Mouse (Mus musculus) ES-E14 (cell line): ENCODE data around the gene Sbk2. TPM values are rescaled to one million over a fixed set of nuclear protein-coding genes. Genes with fewer than 3 reads are reported as not detected.

Experiments used
- DNase-seq: peaks from one replicate; pipeline ENCODE4 v3.0.0-alpha.2; 2013; ENCODE audit warnings: low read depth, low spot score
- H3K27ac ChIP-seq: 2 replicates; pipeline ENCODE4 v1.5.1; 2012; ENCODE audit warnings: low read depth, mild to moderate bottlenecking, low read length, moderate library complexity, mixed read lengths; ENCODE audit not compliant: poor library complexity, insufficient read depth, severe bottlenecking
- H3K36me3 ChIP-seq: 2 replicates; pipeline ENCODE4 v1.6.1; 2012; ENCODE audit warnings: mild to moderate bottlenecking, low read length, moderate library complexity, mixed read lengths; ENCODE audit not compliant: control insufficient read depth, poor library complexity, insufficient read depth, severe bottlenecking
- H3K4me1 ChIP-seq, 2 experiments: fragments of 150-350 bp in 1 of 2; sonication (generic) in 1 of 2; 2 replicates each; pipeline ENCODE4 v1.6.1; 2012; ENCODE audit warnings: low read length in 2 of 2, mild to moderate bottlenecking in 1 of 2, mixed read lengths in 1 of 2; ENCODE audit not compliant: control insufficient read depth in 2 of 2, insufficient read depth in 2 of 2, poor library complexity in 1 of 2
- H3K4me3 ChIP-seq, 2 experiments: fragments of 150-350 bp in 1 of 2; sonication (generic) in 1 of 2; 2 replicates each; pipeline ENCODE4 v1.5.1; 2012; ENCODE audit warnings: low read length in 2 of 2, low read depth in 1 of 2, mild to moderate bottlenecking in 1 of 2, mixed read lengths in 1 of 2; ENCODE audit not compliant: insufficient read depth in 1 of 2, poor library complexity in 1 of 2, severe bottlenecking in 1 of 2
- H3K9ac ChIP-seq: 2 replicates; pipeline ENCODE4 v1.6.1; 2012; ENCODE audit warnings: low read depth, mild to moderate bottlenecking, low read length, mixed read lengths; ENCODE audit not compliant: poor library complexity, insufficient read depth, severe bottlenecking
- H3K9me3 ChIP-seq: fragments of 150-350 bp; sonication (generic); 2 replicates; pipeline ENCODE4 v1.6.1; 2012; ENCODE audit warnings: low read depth, mild to moderate bottlenecking, low read length; ENCODE audit not compliant: control insufficient read depth, insufficient read depth
- CHD2 ChIP-seq: IDR thresholded peaks from 2 replicates; pipeline ENCODE4 v1.6.1; 2014; ENCODE audit warnings: mild to moderate bottlenecking, low read depth, low read length, inconsistent platforms
- HCFC1 ChIP-seq: IDR thresholded peaks from 2 replicates; pipeline ENCODE4 v1.6.1; 2012; ENCODE audit warnings: low read length, inconsistent platforms, borderline replicate concordance; ENCODE audit not compliant: insufficient read depth
- MAFK ChIP-seq: IDR thresholded peaks from 2 replicates; pipeline ENCODE4 v1.6.1; 2014; ENCODE audit warnings: mild to moderate bottlenecking, low read depth, low read length, inconsistent platforms; ENCODE audit not compliant: insufficient read depth
- ZC3H11A ChIP-seq: IDR thresholded peaks from 2 replicates; pipeline ENCODE4 v1.6.1; 2012; ENCODE audit warnings: low read depth, mild to moderate bottlenecking, inconsistent platforms, low read length, borderline replicate concordance
- ZNF384 ChIP-seq: IDR thresholded peaks from 2 replicates; pipeline ENCODE4 v1.6.1; 2012; ENCODE audit warnings: low read depth, low read length, inconsistent platforms
- in situ Hi-C, 2 experiments: fragments of 600-800 bp; cut with MboI; formaldehyde crosslinking; loops; one replicate each; pipeline ENCODE4 v1.15.1; 2025; ENCODE audit warnings: low sequenced_read_pairs in 2 of 2, inconsistent platforms in 1 of 2; ENCODE audit not compliant: unreplicated experiment in 2 of 2
- total RNA-seq: library from RNA; depleted of rRNA; stranded (reverse); fragments of 300-350 nt; gene quantifications from 2 replicates; pipeline ENCODE4 v1.2.3, GENCODE M21; 2012

The Sbk2 gene
- total RNA-seq, 1 experiment: 0.22 TPM

DNA sequence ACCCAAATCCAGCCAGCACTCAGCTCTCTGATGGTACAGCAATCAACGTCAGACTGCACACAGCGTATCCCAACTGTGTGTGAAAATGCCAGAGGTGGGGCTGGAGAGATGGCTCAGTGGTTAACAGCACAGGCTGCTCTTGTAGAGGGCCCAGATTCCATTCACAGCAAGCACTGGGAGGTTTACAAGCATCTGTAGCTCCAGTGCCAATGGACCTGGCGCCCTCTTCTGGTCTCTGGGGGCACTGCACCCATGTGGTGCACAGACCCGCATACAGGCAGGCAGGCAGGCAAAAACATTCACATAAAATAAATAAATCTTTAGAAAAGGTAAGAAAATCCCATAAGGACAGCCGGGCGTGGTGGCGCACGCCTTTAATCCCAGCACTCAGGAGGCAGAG, 63.0 kb downstream of the Sbk2 start:
- H3K4me3 ChIP-seq: no peak overlapping the region
- DNase-seq: peak; percentile 88
- peak overlapping the region; percentile 80 for H3K27ac ChIP-seq

DNA sequence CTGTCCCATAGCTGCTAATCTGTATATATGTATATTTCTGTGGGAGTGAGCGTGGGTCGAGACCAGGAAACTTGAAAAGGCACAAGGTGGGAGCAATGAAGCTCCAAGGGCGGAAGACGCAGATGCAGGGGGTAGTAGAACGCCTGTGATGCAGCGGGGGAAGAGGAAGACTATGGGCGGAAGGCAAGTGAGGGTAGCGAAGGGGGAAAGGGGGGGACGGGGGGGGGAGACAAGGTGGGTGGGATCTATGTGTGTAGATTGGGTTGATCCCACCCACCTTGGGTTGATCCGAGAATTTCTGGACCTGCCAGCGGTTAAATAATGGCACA, 63.7 kb downstream of the Sbk2 start:
- H3K4me3 ChIP-seq: peak overlapping the region; percentile 8 to 59; a peak in 2 of 4 replicates
- TF ChIP-seq ZNF384 (no peak), CHD2 (no peak)
- in situ Hi-C loops: no loop called here
- H3K27ac ChIP-seq: peak overlapping the region; percentile 80; the same call in 1 of the 2 replicates
- 0 out of 2 replicates have a peak, but pooled peaks cover 3% of the 10 kb centered on the region for H3K36me3 ChIP-seq
- H3K9me3 ChIP-seq: no peaks in the 10 kb centered on the region
- no peak for DNase-seq
- peak overlapping the region; percentile 28; the same call in 1 of the 2 replicates for H3K9ac ChIP-seq
- peaks cover 6 to 27% of the 10 kb centered on the region in 2 experiments; a peak in 3 of 4 replicates for H3K4me1 ChIP-seq

More for the DNA sequence above, 63.0 kb downstream of the Sbk2 start:
- TF ChIP-seq HCFC1 (0 out of 2 replicates have a peak, but pooled peaks have one; percentile 48), ZNF384 (no peak), ZC3H11A (peak; percentile 92)
- in situ Hi-C loops: no loop called here
- 0 out of 2 replicates have a peak, but pooled peaks cover 5% of the 10 kb centered on the region for H3K36me3 ChIP-seq
- H3K4me1 ChIP-seq: peaks cover 6 to 20% of the 10 kb centered on the region in 2 experiments; a peak in 3 of 4 replicates
- H3K9me3 ChIP-seq: no peaks in the 10 kb centered on the region
- H3K9ac ChIP-seq: no peak overlapping the region

DNA sequence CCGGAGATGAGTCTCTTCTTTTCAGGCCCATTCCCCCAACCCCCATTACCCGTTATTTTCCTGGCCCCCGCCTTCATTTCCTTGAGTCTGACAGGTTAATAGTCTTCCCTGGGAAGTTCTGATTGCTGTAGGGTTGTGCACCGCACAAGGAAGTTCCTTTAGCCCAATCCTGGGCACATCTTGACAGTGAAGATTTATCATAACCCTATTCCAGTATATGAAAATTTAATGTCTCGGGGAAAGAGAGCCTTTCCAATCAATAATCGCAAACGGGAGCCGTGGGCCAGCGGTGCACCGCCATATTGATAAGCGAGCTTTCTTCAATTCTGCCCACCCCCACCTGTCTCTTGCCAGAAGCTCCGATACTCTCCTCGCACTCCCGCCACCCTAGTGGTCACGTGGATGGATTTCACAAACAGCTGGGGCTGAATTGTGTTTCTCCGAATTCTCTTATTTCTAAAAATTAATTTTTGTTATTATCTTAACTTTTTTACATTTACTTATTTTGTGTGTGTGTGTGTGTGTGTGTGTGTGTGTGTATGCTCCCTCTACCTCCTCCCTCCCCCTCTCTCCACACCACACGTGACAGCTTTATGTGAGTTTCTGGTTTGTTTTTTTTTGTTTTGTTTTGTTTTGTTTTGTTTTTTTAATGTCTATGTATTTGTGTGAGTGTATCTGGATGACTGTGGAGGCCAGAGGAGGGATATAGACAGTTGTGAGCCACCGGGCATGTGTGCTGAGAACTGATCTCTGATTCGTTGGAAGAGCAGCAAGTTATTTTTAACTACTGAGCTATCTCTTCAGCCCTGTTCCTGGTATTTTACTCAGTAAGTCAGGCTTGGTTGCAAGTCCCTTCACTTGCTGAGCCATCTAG, 64.3 kb downstream of the Sbk2 start:
- no peak for DNase-seq
- TF ChIP-seq ZNF384 (no peak), MAFK (no peak), HCFC1 (no peak), CHD2 (no peak), ZC3H11A (no peak)
- Histone ChIP-seq H3K36me3 (0 out of 2 replicates have a peak, but pooled peaks cover 3% of the 10 kb centered on the region), H3K4me3 (peak overlapping the region; percentile 47 to 59), H3K27ac (peak overlapping the region; percentile 80; the same call in 1 of the 2 replicates), H3K9me3 (no peaks in the 10 kb centered on the region), H3K9ac (peak overlapping the region; percentile 69; the same call in 1 of the 2 replicates), H3K4me1 (peaks cover 6 to 30% of the 10 kb centered on the region in 2 experiments; a peak in 3 of 4 replicates)
- in situ Hi-C loops: no loop called here

DNA sequence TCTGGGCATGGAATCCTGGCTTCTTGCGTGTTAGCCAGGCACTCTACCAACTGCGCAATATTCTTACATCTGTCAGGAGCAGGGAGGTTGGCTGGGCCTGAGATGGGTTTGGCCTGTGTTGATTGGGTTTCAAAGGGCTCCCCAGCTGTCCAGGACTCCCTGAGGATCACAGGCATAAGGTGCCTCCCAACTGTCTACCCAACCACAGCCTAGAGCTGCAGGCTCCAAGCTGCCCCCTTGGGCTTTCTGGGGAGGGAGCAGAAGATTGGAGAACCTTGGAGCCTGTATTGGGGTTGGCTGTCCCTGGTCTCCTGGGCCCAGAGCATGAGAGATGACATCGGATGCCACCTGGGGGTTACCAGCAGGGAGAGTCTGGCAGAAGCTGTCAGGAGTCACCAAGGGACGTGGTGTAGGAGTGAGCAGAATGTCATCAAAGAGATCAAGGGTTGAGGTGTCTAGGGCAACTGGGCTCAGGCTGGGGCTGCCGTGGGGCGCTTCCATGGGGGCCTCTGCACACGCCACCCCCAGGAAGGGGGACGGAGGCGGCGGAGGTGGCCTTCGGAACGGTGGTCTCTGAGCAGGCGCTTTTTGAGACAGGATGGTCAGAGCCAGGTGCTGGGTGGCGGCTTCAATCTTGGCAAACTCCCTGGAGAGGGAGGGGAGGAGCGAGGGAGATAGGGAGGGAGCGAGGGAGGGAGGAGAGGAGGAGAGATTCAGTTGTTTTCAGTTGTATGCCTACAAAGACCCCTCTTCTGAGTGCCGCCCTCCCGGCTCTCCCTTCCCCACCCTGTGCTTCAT, 65.2 kb downstream of the Sbk2 start:
- Histone ChIP-seq H3K36me3 (peaks cover 3% of the 10 kb centered on the region; the same call in 1 of the 2 replicates), H3K27ac (peak overlapping the region; percentile 68; the same call in 1 of the 2 replicates), H3K4me1 (peaks cover 8 to 36% of the 10 kb centered on the region in 2 experiments), H3K9ac (peak overlapping the region; percentile 69), H3K4me3 (peak overlapping the region; percentile 47 to 59), H3K9me3 (no peaks in the 10 kb centered on the region)
- in situ Hi-C loops: no loop called here
- DNase-seq: no peak
- TF ChIP-seq MAFK: no peak
- TF ChIP-seq ZNF384: no peak
- no peak for TF ChIP-seq CHD2
- TF ChIP-seq ZC3H11A: no peak
- no peak for TF ChIP-seq HCFC1
